Mouse (Mus musculus) intestine, postnatal 0 days (tissue): ENCODE data around the gene Atf6. TPM values are rescaled to one million over a fixed set of nuclear protein-coding genes. Genes with fewer than 3 reads are reported as not detected.
A peak's percentile ranks its signal among the peaks of the same experiment; 100 is the strongest.

ENCODE experiments used
- ATAC-seq: fragments of 200-750 bp; cut with Nextera tagmentation; 2 replicates; pipeline ENCODE4 v1.8.0; 2017; ENCODE audit warnings: mild to moderate bottlenecking, moderate TSS enrichment, moderate library complexity
- H3K27ac ChIP-seq: fragments of 300-500 bp; sonication (generic); 2 replicates; pipeline ENCODE4 v1.5.1; 2014; ENCODE audit warnings: mild to moderate bottlenecking, low read depth, low read length, moderate library complexity
- H3K27me3 ChIP-seq: fragments of 300-500 bp; sonication (generic); replicated peaks from 2 replicates; pipeline ENCODE4 v1.6.1; 2014; ENCODE audit warnings: low read length, mixed read lengths; ENCODE audit not compliant: control insufficient read depth, insufficient read depth
- H3K36me3 ChIP-seq: fragments of 300-500 bp; sonication (generic); 2 replicates; pipeline ENCODE4 v1.6.1; 2014; ENCODE audit warnings: mild to moderate bottlenecking, moderate library complexity; ENCODE audit not compliant: control insufficient read depth, insufficient read depth
- H3K4me1 ChIP-seq: fragments of 300-500 bp; sonication (generic); replicated peaks from 2 replicates; pipeline ENCODE4 v1.6.1; 2014; ENCODE audit warnings: antibody characterized with exemption, low read length, mixed read lengths; ENCODE audit not compliant: control insufficient read depth, insufficient read depth
- H3K4me2 ChIP-seq: fragments of 300-500 bp; sonication (generic); replicated peaks from 2 replicates; pipeline ENCODE4 v1.6.1; 2014; ENCODE audit warnings: low read depth, mild to moderate bottlenecking, moderate library complexity
- H3K4me3 ChIP-seq: fragments of 300-500 bp; sonication (generic); 2 replicates; pipeline ENCODE4 v1.5.1; 2014; ENCODE audit warnings: low read depth, low read length
- H3K9ac ChIP-seq: fragments of 300-500 bp; sonication (generic); 2 replicates; pipeline ENCODE4 v1.6.1; 2014; ENCODE audit warnings: mild to moderate bottlenecking, low read depth, low read length
- H3K9me3 ChIP-seq: fragments of 300-500 bp; sonication (generic); 2 replicates; pipeline ENCODE4 v1.6.1; 2016; ENCODE audit warnings: mixed run types; ENCODE audit not compliant: control insufficient read depth
- CTCF ChIP-seq: sonication (generic); IDR thresholded peaks from 2 replicates; pipeline ENCODE4 v1.5.1; 2016; ENCODE audit warnings: low read depth, mild to moderate bottlenecking, control low read depth, antibody characterized with exemption, moderate library complexity
- WGBS: fragments of 180-500 bp; shearing (Covaris S2); extraction: QIAGEN DNeasy Blood & Tissue Kit; methylation state at CpG from one replicate; pipeline ENCODE4 v1.1.7; 2014; 5-methylcytosine and 5-hydroxymethylcytosine counted together
- polyA plus RNA-seq: library from polyadenylated mRNA; unstranded; fragments of >200 nt; fragmentation: Nextera tagmentation; extraction: Ambion mirVana; gene quantifications from 2 replicates; pipeline ENCODE4 v1.2.1, GENCODE M21; 2015

The Atf6 gene
- polyA plus RNA-seq, 1 experiment from 2014 or later, result 5.4 TPM

- no peak for TF ChIP-seq CTCF
- no peak overlapping the region for H3K4me3 ChIP-seq
- no peaks in the 10 kb centered on the region for H3K9me3 ChIP-seq
- H3K27ac ChIP-seq, result no peak overlapping the region
- H3K9ac ChIP-seq, result no peak overlapping the region
- peaks cover 30% of the 10 kb centered on the region; the same call in 1 of the 2 replicates for H3K36me3 ChIP-seq
- WGBS, result 89% methylated on average over 9 of the region's 9 CpGs
- H3K27me3 ChIP-seq, result no peaks in the 10 kb centered on the region
- H3K4me1 ChIP-seq, result no peaks in the 10 kb centered on the region
- H3K4me2 ChIP-seq, result no peak overlapping the region
- no peak for ATAC-seq
Measured at GRCm38 (mm10) chr1:170834756-170835155, 32.8 kb downstream of the Atf6 start.

- ATAC-seq, result no peak
- WGBS, result 100% methylated on average over 1 of the region's 1 CpGs
- H3K27ac ChIP-seq, result no peak overlapping the region
Measured at GRCm38 (mm10) chr1:170829781-170830180, 37.8 kb downstream of the Atf6 start.

GRCm38 (mm10) chr1:170829344-170829743 is 38.2 kb downstream of the Atf6 start:
- WGBS, result 90% methylated on average over 6 of the region's 6 CpGs
- H3K27ac ChIP-seq, result no peak overlapping the region
- no peaks in the 10 kb centered on the region for H3K27me3 ChIP-seq
- no peak overlapping the region for H3K9ac ChIP-seq
- no peak overlapping the region for H3K4me3 ChIP-seq
- no peak overlapping the region for H3K4me2 ChIP-seq
- TF ChIP-seq CTCF, result no peak
- H3K36me3 ChIP-seq, result peaks cover 17% of the 10 kb centered on the region; the same call in 1 of the 2 replicates
- H3K9me3 ChIP-seq, result no peaks in the 10 kb centered on the region
- no peaks in the 10 kb centered on the region for H3K4me1 ChIP-seq
- ATAC-seq, result no peak

More at GRCm38 (mm10) chr1:170829781-170830180, 37.8 kb downstream of the Atf6 start:
- Histone ChIP-seq H3K27me3 (no peaks in the 10 kb centered on the region), H3K9me3 (no peaks in the 10 kb centered on the region), H3K4me1 (no peaks in the 10 kb centered on the region), H3K4me2 (no peak overlapping the region), H3K9ac (no peak overlapping the region), H3K36me3 (peaks cover 17% of the 10 kb centered on the region; the same call in 1 of the 2 replicates), H3K4me3 (no peak overlapping the region)
- TF ChIP-seq CTCF, result no peak

- H3K27me3 ChIP-seq, result no peaks in the 10 kb centered on the region
- H3K27ac ChIP-seq, result no peak overlapping the region
- no peak for ATAC-seq
- no peaks in the 10 kb centered on the region for H3K9me3 ChIP-seq
- WGBS, result 78% methylated on average over 14 of the region's 14 CpGs
- H3K4me1 ChIP-seq, result no peaks in the 10 kb centered on the region; the same call in 1 of the 2 replicates
- H3K36me3 ChIP-seq, result peaks cover 7% of the 10 kb centered on the region; the same call in 1 of the 2 replicates
- no peak overlapping the region for H3K4me3 ChIP-seq
- H3K4me2 ChIP-seq, result no peak overlapping the region
- TF ChIP-seq CTCF, result no peak
- H3K9ac ChIP-seq, result no peak overlapping the region
Measured at GRCm38 (mm10) chr1:170820103-170820814, 47.3 kb downstream of the Atf6 start.

- H3K4me1 ChIP-seq, result no peaks in the 10 kb centered on the region
- H3K36me3 ChIP-seq, result peaks cover 7% of the 10 kb centered on the region; the same call in 1 of the 2 replicates
- H3K27ac ChIP-seq, result peak overlapping the region; percentile 68
- H3K9ac ChIP-seq, result no peak overlapping the region
- peak; percentile 90 for ATAC-seq
- H3K4me3 ChIP-seq, result no peak overlapping the region
- H3K9me3 ChIP-seq, result no peaks in the 10 kb centered on the region
- no peak for TF ChIP-seq CTCF
- no peak overlapping the region for H3K4me2 ChIP-seq
- no peaks in the 10 kb centered on the region for H3K27me3 ChIP-seq
- 69% methylated on average over 2 of the region's 2 CpGs for WGBS
Measured at GRCm38 (mm10) chr1:170815287-170816004, 52.1 kb downstream of the Atf6 start.

- TF ChIP-seq CTCF, result no peak
- Histone ChIP-seq H3K9me3 (no peaks in the 10 kb centered on the region), H3K36me3 (peaks cover 4% of the 10 kb centered on the region; the same call in 1 of the 2 replicates), H3K4me2 (no peak overlapping the region), H3K9ac (no peak overlapping the region), H3K27ac (no peak overlapping the region), H3K27me3 (no peaks in the 10 kb centered on the region), H3K4me1 (no peaks in the 10 kb centered on the region), H3K4me3 (no peak overlapping the region)
- 92% methylated on average over 5 of the region's 5 CpGs for WGBS
- no peak for ATAC-seq
Measured at GRCm38 (mm10) chr1:170812822-170813221, 54.7 kb downstream of the Atf6 start.
